Mouse (Mus musculus) retina, embryonic 14.5 days (tissue): Measurements from ENCODE around the gene Txn1.
A peak's percentile ranks its signal among the peaks of the same experiment; 100 is the strongest.

Experiments used
- DNase-seq: peaks from one replicate; pipeline ENCODE4 v3.0.0-alpha.2; 2015; ENCODE audit warnings: low spot score

Gene Txn1

GRCm38 (mm10) chr4:57956029-57956960 lies at the start of gene Txn1:
Gene Txn1, minus strand, starts transcription at chr4:57956411.
- DNase-seq: peak; percentile 99

- DNase-seq: no peak
Observed at GRCm38 (mm10) chr4:58003501-58003900, 47.3 kb upstream of the Txn1 start.

DNA sequence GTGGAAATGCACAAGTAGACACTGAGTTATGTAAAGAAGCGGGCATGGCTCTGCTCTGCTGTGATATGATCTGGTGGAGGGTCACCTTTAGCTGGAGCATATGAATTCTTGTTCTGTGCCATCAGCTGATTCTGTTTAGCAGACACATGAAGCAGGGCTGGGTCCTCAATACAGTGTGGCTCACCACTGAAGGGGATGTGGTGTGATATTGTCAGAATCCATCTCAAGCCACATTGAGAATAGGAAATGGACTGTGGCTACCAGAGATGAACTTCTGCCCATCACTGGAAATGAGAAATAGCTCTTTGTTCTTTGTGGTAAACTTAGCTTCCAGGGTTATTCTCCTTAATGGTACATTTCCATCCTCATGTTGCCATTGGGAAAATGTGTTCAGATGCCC lies 35.2 kb upstream of the Txn1 start:
- no peak for DNase-seq

DNA sequence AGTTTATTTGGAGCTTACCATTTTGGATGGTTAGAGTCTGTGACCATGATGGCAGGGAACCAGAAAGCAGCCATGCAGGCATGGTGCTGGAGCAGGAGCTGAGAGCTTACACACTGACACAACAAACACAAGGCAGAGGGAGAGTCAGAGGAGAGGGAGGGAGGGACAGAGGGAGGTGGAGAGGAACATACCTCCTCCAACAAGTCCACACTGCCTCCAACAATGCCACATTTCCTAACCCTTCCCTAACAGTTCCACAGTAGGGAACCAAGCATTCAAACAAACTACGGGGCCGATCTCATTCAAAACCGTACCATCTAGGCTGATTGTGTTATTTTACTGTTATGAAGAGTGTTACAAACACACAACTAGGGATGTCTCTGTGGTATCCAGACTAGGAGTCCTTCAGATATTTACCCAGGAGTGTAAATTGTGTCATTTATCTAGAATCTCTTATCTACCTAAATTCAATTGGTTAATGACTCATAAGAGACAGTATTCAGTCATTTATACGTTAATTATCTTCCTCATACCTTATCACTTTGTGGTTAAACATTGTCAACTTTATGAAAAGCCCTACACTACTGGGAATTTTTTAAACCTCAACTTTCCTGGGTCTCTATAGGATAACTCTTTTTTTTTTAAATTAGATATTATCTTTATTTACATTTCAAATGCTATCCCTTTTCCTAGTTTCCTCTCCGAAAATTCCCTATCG lies 18.3 kb upstream of the Txn1 start:
- DNase-seq: no peak

- DNase-seq: no peak
Observed at GRCm38 (mm10) chr4:57973592-57974268, 17.5 kb upstream of the Txn1 start.

- DNase-seq: no peak
Observed at GRCm38 (mm10) chr4:57970285-57970684, 14.1 kb upstream of the Txn1 start.

DNA sequence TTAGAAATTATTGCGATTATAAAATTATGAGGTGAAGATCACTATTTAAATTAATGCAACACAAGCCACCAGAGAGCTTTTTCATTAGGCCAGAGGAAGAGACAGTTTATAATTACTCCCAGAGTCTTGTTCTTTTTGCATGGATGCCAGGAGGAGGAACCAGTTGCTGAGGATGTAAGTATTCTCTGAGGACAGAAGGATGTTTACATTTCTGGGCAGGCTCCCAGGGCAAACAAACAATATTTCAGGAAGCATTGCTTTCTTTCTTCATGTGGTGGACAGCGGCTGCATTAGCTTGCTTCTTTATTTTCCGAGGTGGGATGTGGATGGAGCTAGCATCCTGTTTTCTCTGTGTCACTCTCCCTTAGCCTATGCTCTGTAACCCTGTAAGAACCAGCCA lies 11.0 kb upstream of the Txn1 start:
- DNase-seq: no peak

GRCm38 (mm10) chr4:57965516-57965915 lies 9.3 kb upstream of the Txn1 start:
- DNase-seq: no peak

- no peak for DNase-seq
Observed at GRCm38 (mm10) chr4:57964143-57964542, 7.9 kb upstream of the Txn1 start.

DNA sequence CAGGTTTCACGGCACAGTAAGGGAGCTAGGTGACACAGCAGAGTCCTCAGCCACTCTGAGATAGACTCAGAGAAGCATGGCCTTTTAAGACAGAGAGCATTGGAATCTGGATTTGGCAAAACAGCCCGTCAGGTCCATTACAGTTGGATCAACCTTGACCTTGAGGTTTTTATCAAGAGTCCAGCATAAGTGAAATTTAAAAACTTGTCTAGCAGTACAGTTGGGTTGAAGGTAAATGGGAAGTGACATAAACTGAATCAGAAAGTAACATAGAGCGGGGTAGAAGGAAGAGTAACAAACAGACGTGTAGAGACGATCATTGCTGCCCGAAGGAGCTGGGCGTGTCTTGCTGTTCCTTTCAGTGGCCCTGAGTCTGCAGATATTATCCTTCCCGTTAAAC lies 2.8 kb upstream of the Txn1 start:
- no peak for DNase-seq

DNA sequence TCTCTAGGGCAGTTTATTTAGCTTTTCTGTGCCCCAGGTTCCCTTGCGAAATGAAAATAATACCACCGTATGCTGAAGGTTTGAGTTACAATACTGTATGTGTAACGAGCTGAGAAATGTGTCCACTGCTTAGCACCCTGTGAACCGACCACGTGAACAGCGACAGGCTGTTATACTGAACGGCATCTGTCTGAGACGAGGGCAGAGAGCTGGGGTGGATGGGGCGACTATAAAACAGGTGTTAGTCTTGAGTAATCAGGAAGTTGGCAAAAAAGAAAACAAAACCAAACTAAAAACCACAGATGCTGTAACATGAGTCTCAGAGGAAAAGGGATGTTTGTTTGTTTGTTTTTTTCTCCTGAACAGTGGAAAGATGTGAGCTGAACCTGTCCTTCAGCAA lies 1.9 kb upstream of the Txn1 start:
- DNase-seq: no peak

- no peak for DNase-seq
Observed at GRCm38 (mm10) chr4:57957200-57958085, 1.2 kb upstream of the Txn1 start.

GRCm38 (mm10) chr4:57955544-57955958 lies 660 bp downstream of the Txn1 start:
- peak; percentile 63 for DNase-seq

DNA sequence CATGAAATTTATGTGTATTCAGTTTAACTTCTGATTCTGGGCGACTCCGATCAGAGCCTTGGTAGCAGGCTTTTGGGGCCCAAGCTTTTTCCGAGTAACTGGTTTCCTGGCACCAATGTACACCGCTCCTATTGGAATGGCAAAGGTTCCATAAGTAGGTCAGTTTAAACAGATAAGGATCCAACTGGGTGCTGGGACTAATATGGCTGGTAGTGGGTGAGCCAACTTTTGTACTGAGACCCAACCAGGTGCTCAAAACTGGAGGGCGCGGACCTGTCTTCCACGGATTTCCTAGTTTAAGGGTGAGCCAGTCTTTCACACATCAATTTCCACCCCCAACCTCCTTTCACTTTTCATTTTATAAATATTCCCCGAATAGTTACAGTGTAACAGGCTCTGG lies 1.2 kb downstream of the Txn1 start:
- DNase-seq: no peak

GRCm38 (mm10) chr4:57954580-57954979 lies 1.6 kb downstream of the Txn1 start:
- DNase-seq: no peak

- DNase-seq: no peak
Observed at GRCm38 (mm10) chr4:57953796-57954195, 2.4 kb downstream of the Txn1 start.

GRCm38 (mm10) chr4:57952891-57953290 lies 3.3 kb downstream of the Txn1 start:
- no peak for DNase-seq

DNA sequence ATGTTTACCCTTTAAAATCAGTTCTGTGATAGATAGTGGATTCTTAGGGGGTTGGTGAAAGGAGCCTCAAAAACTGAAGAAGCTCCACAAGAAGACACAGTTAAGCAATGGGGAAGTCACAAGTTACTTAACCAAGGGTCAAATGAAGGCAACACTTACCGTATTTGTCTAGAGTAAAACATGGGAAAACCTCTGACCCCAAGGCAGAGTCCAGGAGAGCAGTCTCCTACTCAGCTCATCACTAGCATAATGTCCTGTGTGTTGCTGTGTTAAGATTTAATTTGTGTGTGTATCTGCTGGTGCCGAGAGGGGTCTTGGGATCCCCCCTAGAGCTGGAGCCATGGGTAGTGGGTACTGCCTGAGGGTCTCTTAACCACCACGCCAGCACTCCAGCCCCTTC lies 3.8 kb downstream of the Txn1 start:
- no peak for DNase-seq

DNA sequence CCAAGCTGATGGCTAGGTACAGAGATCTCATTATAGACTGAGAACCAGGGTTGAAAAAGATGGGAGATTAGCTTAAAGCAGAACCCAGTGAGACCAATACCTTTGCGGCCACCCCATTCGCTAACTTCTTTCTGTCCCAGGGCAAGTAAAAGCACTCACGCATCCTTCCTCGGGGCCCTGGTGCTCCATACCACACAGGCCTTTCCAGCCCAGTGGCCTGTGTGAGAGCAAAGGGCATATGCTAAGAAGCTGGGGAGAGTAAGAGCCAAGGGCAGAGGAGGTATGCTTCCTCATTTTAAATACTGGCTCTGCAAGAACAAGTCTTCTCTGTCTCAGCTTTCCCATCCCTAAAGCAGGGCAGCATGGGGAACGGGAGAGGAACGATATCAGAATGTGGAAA lies 6.3 kb downstream of the Txn1 start:
- DNase-seq: no peak

DNA sequence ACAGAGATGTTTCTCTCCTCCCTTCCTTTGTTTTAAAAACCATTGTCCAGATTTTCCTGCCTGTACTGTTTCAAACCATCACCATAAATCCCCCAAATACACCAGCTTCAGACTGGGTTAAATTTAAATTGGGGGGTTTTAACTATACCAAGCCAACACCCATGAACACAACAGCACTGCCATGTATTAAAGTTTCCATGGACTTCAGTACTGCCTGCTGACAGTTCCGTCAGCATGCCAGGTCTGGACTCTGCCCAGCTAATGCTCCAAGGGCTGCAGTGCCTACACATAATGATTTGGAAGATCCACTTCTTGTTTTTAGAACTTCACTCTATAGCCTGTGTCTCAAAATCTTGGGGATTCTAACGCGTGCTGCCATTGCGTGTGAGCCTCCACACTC lies 8.7 kb downstream of the Txn1 start:
- no peak for DNase-seq

DNA sequence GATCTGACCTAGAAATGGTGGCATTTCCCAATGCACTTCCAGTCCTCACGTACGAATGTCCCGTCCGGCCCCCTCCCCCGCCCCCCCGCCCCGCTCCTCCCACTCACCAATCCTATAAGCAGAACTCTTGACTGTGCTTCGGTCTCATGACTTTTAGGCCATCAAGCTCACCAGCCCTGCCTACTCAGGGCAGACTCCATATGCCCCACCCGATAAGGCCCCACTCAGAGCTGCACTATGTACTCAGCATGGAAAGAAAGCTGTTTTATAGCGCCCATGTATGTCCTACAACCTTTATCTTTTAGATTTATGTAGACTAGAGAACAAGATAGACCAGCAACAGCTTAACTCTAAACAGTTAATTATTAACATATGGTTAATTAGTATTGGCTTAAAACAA lies 9.2 kb downstream of the Txn1 start:
- DNase-seq: no peak

DNA sequence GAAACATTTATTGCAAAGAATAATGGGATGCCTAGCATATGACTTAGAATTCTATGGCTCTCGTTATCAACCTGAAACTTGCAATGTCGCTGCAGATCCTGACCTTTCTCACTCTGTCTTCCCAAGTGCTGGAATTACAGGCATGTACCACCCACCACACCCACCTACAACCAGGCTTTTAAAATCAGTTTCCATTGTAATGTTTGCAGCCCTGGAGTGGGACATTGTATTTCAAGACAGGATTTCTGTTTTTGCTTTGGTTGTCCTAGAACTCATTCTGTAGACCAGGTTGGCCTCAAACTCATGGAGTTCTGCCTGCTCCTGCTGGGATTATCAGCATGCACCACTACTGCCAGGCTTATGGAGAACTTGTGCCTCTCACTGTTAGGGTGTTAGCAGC lies 13.3 kb downstream of the Txn1 start:
- no peak for DNase-seq
